Mouse (Mus musculus) embryonic stem cell, embryonic (primary cell): ENCODE data around the gene Wrap53.

Experiments
- CTCF ChIA-PET, 4 experiments: fragments of 300-600 bp in 2 of 4; fragments of 350-600 bp in 2 of 4; sonication (Branson Sonifier 250); formaldehyde crosslinking; loops; one replicate each; lab custom pipeline; 2022; ENCODE audit warnings: inconsistent platforms in 2 of 4; lab: Charles Lee
- POLR2A ChIA-PET, 4 experiments: fragments of 300-600 bp in 2 of 4; fragments of 350-600 bp in 2 of 4; sonication (Branson Sonifier 250); formaldehyde crosslinking; loops; one replicate each; lab custom pipeline; 2022; ENCODE audit warnings: antibody characterized with exemption in 4 of 4, inconsistent platforms in 1 of 4; lab: Charles Lee

The Wrap53 gene

GRCm38 (mm10) chr11:69590622-69591021 is 10.6 kb upstream of the Wrap53 start:
- POLR2A ChIA-PET: interaction anchor here (0.6 to 17.7 kb wide), 19 partner anchors 8 to 810 kb away, joined by 3 to 500 read pairs (median 6); partner anchors contain the start of genes Atp1b2 (in 3 of the 4), Trp53 (in 2 of the 4), Wrap53 (in 2 of the 4) and Fxr2 (in 1 of the 4)
- CTCF ChIA-PET: interaction anchor here in 3 of 4 experiments (0.6 to 3.1 kb wide), 12 partner anchors 9 to 1078 kb away, joined by 3 to 18 read pairs (median 6); partner anchors contain the start of genes Trp53 (in 2 of the 3) and Wrap53 (in 2 of the 3)

GRCm38 (mm10) chr11:69589207-69589834 is 9.3 kb upstream of the Wrap53 start:
- ChIA-PET CTCF (interaction anchor here (0.5 to 3.1 kb wide), 7 partner anchors 9 to 128 kb away, joined by 3 to 18 read pairs (median 5); partner anchors contain the start of genes Trp53 (in 2 of the 4) and Wrap53 (in 2 of the 4)), POLR2A (interaction anchor here in 3 of 4 experiments (0.7 to 17.7 kb wide), 24 partner anchors 8 to 128 kb away, joined by 3 to 500 read pairs (median 5); partner anchors contain the start of genes Atp1b2 (in 3 of the 3), Trp53 (in 3 of the 3), Wrap53 (in 3 of the 3) and Efnb3 (in 1 of the 3))

GRCm38 (mm10) chr11:69585718-69586325 is 5.8 kb upstream of the Wrap53 start:
- CTCF ChIA-PET: interaction anchor here (0.6 to 1.6 kb wide), 9 partner anchors 10 to 164 kb away, joined by 3 to 6 read pairs (median 4); partner anchors contain the start of gene Fxr2 (in 1 of the 4)
- POLR2A ChIA-PET: interaction anchor here (0.5 to 17.7 kb wide), 51 partner anchors 8 to 452 kb away, joined by 3 to 500 read pairs (median 3); partner anchors contain the start of genes Atp1b2 (in 2 of the 4), Cd68 (in 2 of the 4), Mpdu1 (in 2 of the 4) and Shbg (in 2 of the 4)

- ChIA-PET POLR2A (interaction anchor here (0.7 to 17.7 kb wide), 41 partner anchors 9 to 451 kb away, joined by 3 to 500 read pairs (median 5); partner anchors contain the start of genes Atp1b2 (in 3 of the 4), Mpdu1 (in 3 of the 4), Cd68 (in 2 of the 4) and Shbg (in 2 of the 4)), CTCF (interaction anchor here (0.5 to 1.5 kb wide), 6 partner anchors 11 to 121 kb away, joined by 3 to 5 read pairs (median 4); no protein-coding TSS in a partner anchor)
Measured at GRCm38 (mm10) chr11:69584937-69585336, 4.9 kb upstream of the Wrap53 start.

GRCm38 (mm10) chr11:69584008-69584407 is 4.0 kb upstream of the Wrap53 start:
- ChIA-PET POLR2A (interaction anchor here (0.5 to 17.7 kb wide), 32 partner anchors 8 to 316 kb away, joined by 3 to 500 read pairs (median 4); partner anchors contain the start of genes Atp1b2 (in 3 of the 4), Efnb3 (in 2 of the 4), Shbg (in 2 of the 4) and Eif4a1 (in 1 of the 4)), CTCF (interaction anchor here in 3 of 4 experiments (0.6 to 1.1 kb wide), 5 partner anchors 13 to 37 kb away, joined by 3 to 4 read pairs (median 3); no protein-coding TSS in a partner anchor)

- POLR2A ChIA-PET: interaction anchor here (0.6 to 17.7 kb wide), 73 partner anchors 9 to 522 kb away, joined by 3 to 500 read pairs (median 4); partner anchors contain the start of genes Atp1b2 (in 2 of the 4), Cd68 (in 2 of the 4), Efnb3 (in 2 of the 4) and Fxr2 (in 2 of the 4)
- CTCF ChIA-PET: interaction anchor here in 3 of 4 experiments (0.6 to 2.7 kb wide), 9 partner anchors 21 to 1178 kb away, joined by 3 to 16 read pairs (median 3); no protein-coding TSS in a partner anchor
Measured at GRCm38 (mm10) chr11:69582230-69582805, 2.3 kb upstream of the Wrap53 start.

- POLR2A ChIA-PET: interaction anchor here (0.5 to 17.7 kb wide), 79 partner anchors 9 to 577 kb away, joined by 3 to 500 read pairs (median 4); partner anchors contain the start of genes Efnb3 (in 3 of the 4), Atp1b2 (in 2 of the 4), Cd68 (in 2 of the 4) and Fxr2 (in 2 of the 4)
Measured at GRCm38 (mm10) chr11:69581814-69582213, 1.8 kb upstream of the Wrap53 start.

GRCm38 (mm10) chr11:69581147-69581688 is 1.2 kb upstream of the Wrap53 start:
- CTCF ChIA-PET: interaction anchor here in 2 of 4 experiments (0.7 to 2.7 kb wide), 12 partner anchors 8 to 339 kb away, joined by 3 to 19 read pairs (median 4); no protein-coding TSS in a partner anchor
- POLR2A ChIA-PET: interaction anchor here (0.5 to 17.7 kb wide), 115 partner anchors 10 to 576 kb away, joined by 3 to 500 read pairs (median 6); partner anchors contain the start of genes Fxr2 (in 4 of the 4), Efnb3 (in 3 of the 4), Sat2 (in 3 of the 4) and Atp1b2 (in 2 of the 4)

More at GRCm38 (mm10) chr11:69581814-69582213, 1.8 kb upstream of the Wrap53 start:
- CTCF ChIA-PET: interaction anchor here in 3 of 4 experiments (0.6 to 2.7 kb wide), 7 partner anchors 24 to 1178 kb away, joined by 3 to 16 read pairs (median 3); no protein-coding TSS in a partner anchor

- POLR2A ChIA-PET: interaction anchor here (0.6 to 17.7 kb wide), 145 partner anchors 9 to 649 kb away, joined by 3 to 500 read pairs (median 6); partner anchors contain the start of genes Fxr2 (in 4 of the 4), Cd68 (in 3 of the 4), Cyb5d1 (in 3 of the 4) and Efnb3 (in 3 of the 4)
- CTCF ChIA-PET: interaction anchor here (0.6 to 2.7 kb wide), 34 partner anchors 9 to 338 kb away, joined by 3 to 23 read pairs (median 5); partner anchors contain the start of genes Sat2 (in 2 of the 4), Cyb5d1 (in 1 of the 4), Fxr2 (in 1 of the 4) and Naa38 (in 1 of the 4)
Measured at GRCm38 (mm10) chr11:69580572-69581146, 604 bp upstream of the Wrap53 start.

- ChIA-PET CTCF (interaction anchor here (0.5 to 2.7 kb wide), 46 partner anchors 8 to 707 kb away, joined by 3 to 23 read pairs (median 4); partner anchors contain the start of genes Sat2 (in 2 of the 4), Atp1b2 (in 1 of the 4), Cyb5d1 (in 1 of the 4) and Efnb3 (in 1 of the 4)), POLR2A (interaction anchor here (0.5 to 17.7 kb wide), 171 partner anchors 8 to 614 kb away, joined by 3 to 500 read pairs (median 5); partner anchors contain the start of genes Atp1b2 (in 3 of the 4), Cd68 (in 3 of the 4), Cyb5d1 (in 3 of the 4) and Efnb3 (in 3 of the 4))
Measured at GRCm38 (mm10) chr11:69579128-69580017, 682 bp downstream of the Wrap53 start.

- CTCF ChIA-PET: interaction anchor here in 3 of 4 experiments (0.5 to 2.1 kb wide), 11 partner anchors 10 to 127 kb away, joined by 3 to 14 read pairs (median 4); no protein-coding TSS in a partner anchor
- POLR2A ChIA-PET: interaction anchor here in 3 of 4 experiments (0.6 to 17.7 kb wide), 32 partner anchors 10 to 259 kb away, joined by 3 to 500 read pairs (median 6); partner anchors contain the start of genes Senp3 (in 3 of the 3), Efnb3 (in 2 of the 3), Shbg (in 2 of the 3) and Atp1b2 (in 1 of the 3)
Measured at GRCm38 (mm10) chr11:69578301-69578700, 1.8 kb downstream of the Wrap53 start.

- CTCF ChIA-PET: interaction anchor here in 2 of 4 experiments (0.8 to 1.4 kb wide), 4 partner anchors 30 to 54 kb away, joined by 3 to 5 read pairs (median 4); no protein-coding TSS in a partner anchor
- POLR2A ChIA-PET: interaction anchor here in 2 of 4 experiments (0.5 to 17.7 kb wide), 7 partner anchors 8 to 160 kb away, joined by 3 to 500 read pairs (median 8); partner anchors contain the start of genes Efnb3 (in 2 of the 2) and Atp1b2 (in 1 of the 2)
Measured at GRCm38 (mm10) chr11:69576307-69576706, 3.7 kb downstream of the Wrap53 start.

- CTCF ChIA-PET: interaction anchor here (0.5 to 1.4 kb wide), 10 partner anchors 22 to 917 kb away, joined by 3 to 14 read pairs (median 6); no protein-coding TSS in a partner anchor
- POLR2A ChIA-PET: interaction anchor here in 3 of 4 experiments (0.6 to 15.9 kb wide), 15 partner anchors 9 to 479 kb away, joined by 3 to 263 read pairs (median 4); partner anchors contain the start of gene Efnb3 (in 2 of the 3)
Measured at GRCm38 (mm10) chr11:69575220-69575619, 4.8 kb downstream of the Wrap53 start.

GRCm38 (mm10) chr11:69565131-69565530 is 14.9 kb downstream of the Wrap53 start:
- POLR2A ChIA-PET: interaction anchor here (0.5 to 21.3 kb wide), 13 partner anchors 11 to 300 kb away, joined by 3 to 263 read pairs (median 4); partner anchors contain the start of genes Trp53 (in 2 of the 4), Wrap53 (in 2 of the 4) and Fxr2 (in 1 of the 4)
- CTCF ChIA-PET: interaction anchor here in 2 of 4 experiments (0.7 to 1.8 kb wide), 3 partner anchors 12 to 939 kb away, joined by 5 to 8 read pairs (median 5); partner anchors contain the start of genes Trp53 (in 1 of the 2) and Wrap53 (in 1 of the 2)
